Mouse (Mus musculus): ENCODE data around the gene Neurl1b.

DNA sequence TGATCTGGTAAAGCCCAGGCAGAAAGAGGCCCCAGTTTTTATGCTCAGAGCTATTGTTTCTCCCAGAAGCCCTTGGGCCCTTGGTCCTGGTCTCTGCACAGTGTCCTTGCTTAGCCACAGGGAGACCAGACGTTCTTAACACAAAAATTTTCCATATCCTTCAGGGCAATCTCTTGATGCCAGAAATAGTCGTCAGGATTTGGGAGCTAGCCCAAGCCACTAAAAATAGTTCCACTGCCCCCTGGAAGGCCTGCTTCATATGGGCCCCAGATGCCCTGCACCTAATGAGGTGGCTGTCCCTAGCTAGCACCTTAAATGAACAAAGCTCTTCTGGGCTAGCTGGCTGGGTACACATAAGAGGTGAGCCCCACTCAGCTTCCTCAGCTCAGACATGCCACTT lies 76.3 kb downstream of the Neurl1b start:
- no peak for TF ChIP-seq CTCF (conservative IDR thresholded peaks at IDR 0.05; ENCODE audit: insufficient read depth, insufficient read length, low read depth, low read length)
- TF ChIP-seq POLR2A (IDR thresholded peaks at IDR 0.05; ENCODE audit: low read depth, low read length), result no peak
